Mouse (Mus musculus) ES-Bruce4 (cell line): Measurements from ENCODE around the gene Ptges3l.

Experiments used
- EP300 ChIP-seq: IDR thresholded peaks from 2 replicates; pipeline ENCODE4 v1.6.1; 2011; ENCODE audit warnings: low read depth, low read length; ENCODE audit not compliant: insufficient read depth
- POLR2A ChIP-seq: IDR thresholded peaks from one replicate; pipeline ENCODE4 v1.8.1; 2011; ENCODE audit warnings: low read length; ENCODE audit not compliant: insufficient read depth

DNA sequence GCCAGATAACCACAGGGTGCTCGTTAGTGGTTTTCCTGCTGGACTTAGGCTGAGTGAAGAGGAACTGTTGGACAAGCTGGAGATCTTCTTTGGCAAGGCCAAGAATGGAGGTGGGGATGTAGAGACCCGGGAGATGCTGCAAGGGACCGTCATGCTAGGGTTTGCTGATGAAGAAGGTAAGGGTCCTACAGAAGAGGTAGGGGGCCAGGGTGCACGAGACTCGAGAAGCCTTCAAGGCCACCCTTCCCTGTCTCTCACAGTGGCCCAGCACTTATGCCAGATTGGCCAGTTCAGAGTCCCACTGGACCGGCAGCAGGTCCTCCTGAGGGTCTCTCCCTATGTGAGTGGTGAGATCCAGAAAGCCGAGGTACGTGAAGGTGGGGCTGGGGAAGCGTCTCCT is 32.5 kb upstream of the Ptges3l start:
- TF ChIP-seq EP300 (no peak), POLR2A (no peak)
